Mouse (Mus musculus) hindbrain, embryonic 16.5 days (tissue): ENCODE measurements around the gene Narfl. TPM values are rescaled to one million over a fixed set of nuclear protein-coding genes. Genes with fewer than 3 reads are reported as not detected.

Source experiments
- ATAC-seq: fragments of 200-750 bp; cut with Nextera tagmentation; 2 replicates; pipeline ENCODE4 v1.8.0; 2017; ENCODE audit warnings: moderate TSS enrichment, moderate library complexity
- H3K27ac ChIP-seq: fragments of 300-500 bp; sonication (generic); 2 replicates; pipeline ENCODE4 v1.5.1; 2014; ENCODE audit warnings: low read depth, mild to moderate bottlenecking, control low read depth, low read length, moderate library complexity
- H3K27me3 ChIP-seq: fragments of 300-500 bp; sonication (generic); replicated peaks from 2 replicates; pipeline ENCODE4 v1.6.1; 2014; ENCODE audit warnings: low read length; ENCODE audit not compliant: control insufficient read depth, insufficient read depth
- H3K36me3 ChIP-seq: fragments of 300-500 bp; sonication (generic); 2 replicates; pipeline ENCODE4 v1.6.1; 2014; ENCODE audit warnings: mild to moderate bottlenecking, low read length, moderate library complexity, mixed read lengths; ENCODE audit not compliant: control insufficient read depth, insufficient read depth
- H3K4me1 ChIP-seq: fragments of 300-500 bp; sonication (generic); 2 replicates; pipeline ENCODE4 v1.6.1; 2014; ENCODE audit warnings: low read depth, low read length; ENCODE audit not compliant: control insufficient read depth, insufficient read depth
- H3K4me2 ChIP-seq: fragments of 300-500 bp; sonication (generic); 2 replicates; pipeline ENCODE4 v1.6.1; 2014; ENCODE audit warnings: mild to moderate bottlenecking, low read length, control low read depth, moderate library complexity
- H3K4me3 ChIP-seq: fragments of 300-500 bp; sonication (generic); 2 replicates; pipeline ENCODE4 v1.5.1; 2014; ENCODE audit warnings: mild to moderate bottlenecking, low read length, control low read depth, moderate library complexity
- H3K9ac ChIP-seq: fragments of 300-500 bp; sonication (generic); 2 replicates; pipeline ENCODE4 v1.6.1; 2014; ENCODE audit warnings: low read depth, mild to moderate bottlenecking, control low read depth, low read length, moderate library complexity
- H3K9me3 ChIP-seq: fragments of 300-500 bp; sonication (generic); 2 replicates; pipeline ENCODE4 v1.6.1; 2014; ENCODE audit warnings: mild to moderate bottlenecking, low read length, moderate library complexity; ENCODE audit not compliant: control insufficient read depth
- WGBS: fragments of 180-500 bp; shearing (Covaris S2); extraction: QIAGEN DNeasy Blood & Tissue Kit; methylation state at CpG from one replicate; pipeline ENCODE4 v1.1.7; 2014; 5-methylcytosine and 5-hydroxymethylcytosine counted together
- polyA plus RNA-seq: library from polyadenylated mRNA; unstranded; fragments of >200 nt; fragmentation: Nextera tagmentation; extraction: Ambion mirVana; gene quantifications from 2 replicates; pipeline ENCODE4 v1.2.1, GENCODE M21; 2015

Gene Narfl
- polyA plus RNA-seq, 1 experiment from 2014 or later, result 30.4 TPM

DNA sequence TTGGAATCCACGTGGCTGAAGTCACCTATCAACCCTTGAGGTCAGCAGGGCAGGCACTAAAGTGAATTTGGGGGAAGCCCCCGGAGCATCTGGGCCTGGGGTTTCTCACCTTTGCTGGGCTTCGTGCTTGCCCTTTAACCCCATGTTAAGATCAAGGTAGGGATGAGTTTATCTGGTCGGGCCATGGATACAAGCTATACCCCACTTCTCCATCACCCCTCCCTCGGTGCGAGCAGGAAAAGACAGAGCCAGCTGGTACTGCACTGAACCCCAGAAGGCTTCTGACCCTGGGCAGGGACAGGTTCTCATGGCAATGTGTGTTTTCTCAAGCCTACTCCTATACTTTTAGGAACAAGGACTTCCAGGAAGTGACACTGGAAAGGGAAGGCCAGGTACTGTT is 7.8 kb downstream of the Narfl start:
- Histone ChIP-seq H3K36me3 (peaks cover 22% of the 10 kb centered on the region), H3K9me3 (no peaks in the 10 kb centered on the region), H3K4me2 (no peak overlapping the region), H3K27ac (no peak overlapping the region), H3K27me3 (no peaks in the 10 kb centered on the region), H3K4me3 (no peak overlapping the region), H3K4me1 (peaks cover 24% of the 10 kb centered on the region), H3K9ac (no peak overlapping the region)
- no peak for ATAC-seq
- WGBS, result 85% methylated on average over 6 of the region's 6 CpGs

GRCm38 (mm10) chr17:25783086-25783485 is 9.5 kb downstream of the Narfl start:
- Histone ChIP-seq H3K27me3 (no peaks in the 10 kb centered on the region), H3K4me3 (no peak overlapping the region), H3K9ac (0 out of 2 replicates have a peak overlapping the region, but pooled peaks have one; percentile 39), H3K9me3 (no peaks in the 10 kb centered on the region), H3K27ac (peak overlapping the region; percentile 45; the same call in 1 of the 2 replicates), H3K4me2 (peak overlapping the region; percentile 87; the same call in 1 of the 2 replicates), H3K4me1 (peaks cover 24% of the 10 kb centered on the region), H3K36me3 (peaks cover 25% of the 10 kb centered on the region)
- WGBS, result 54% methylated on average over 7 of the region's 7 CpGs
- no peak for ATAC-seq

GRCm38 (mm10) chr17:25783861-25784574 is 10.4 kb downstream of the Narfl start:
- no peaks in the 10 kb centered on the region for H3K9me3 ChIP-seq
- no peaks in the 10 kb centered on the region for H3K27me3 ChIP-seq
- H3K4me3 ChIP-seq, result peak overlapping the region; percentile 70
- peaks cover 24% of the 10 kb centered on the region for H3K4me1 ChIP-seq
- peak overlapping the region; percentile 80 for H3K9ac ChIP-seq
- 79% methylated on average over 15 of the region's 15 CpGs for WGBS
- peak overlapping the region; percentile 87 for H3K4me2 ChIP-seq
- ATAC-seq, result no peak
- peaks cover 27% of the 10 kb centered on the region for H3K36me3 ChIP-seq
- H3K27ac ChIP-seq, result no peak overlapping the region; the same call in 1 of the 2 replicates

GRCm38 (mm10) chr17:25785281-25785745 is 11.7 kb downstream of the Narfl start, which contains the start of gene Haghl:
Gene Haghl (minus strand): TSS chr17:25785673.
- Histone ChIP-seq H3K27me3 (no peaks in the 10 kb centered on the region), H3K4me2 (peak within 1 kb of the TSS; percentile 87), H3K4me1 (peaks cover 25% of the 10 kb centered on the region), H3K9ac (peak within 1 kb of the TSS; percentile 80), H3K27ac (peak within 1 kb of the TSS; percentile 93), H3K9me3 (no peaks in the 10 kb centered on the region), H3K4me3 (peak within 1 kb of the TSS; percentile 70), H3K36me3 (peaks cover 29% of the 10 kb centered on the region)
- ATAC-seq, result peak; percentile 86
- 1% methylated on average over 23 of the region's 23 CpGs for WGBS

DNA sequence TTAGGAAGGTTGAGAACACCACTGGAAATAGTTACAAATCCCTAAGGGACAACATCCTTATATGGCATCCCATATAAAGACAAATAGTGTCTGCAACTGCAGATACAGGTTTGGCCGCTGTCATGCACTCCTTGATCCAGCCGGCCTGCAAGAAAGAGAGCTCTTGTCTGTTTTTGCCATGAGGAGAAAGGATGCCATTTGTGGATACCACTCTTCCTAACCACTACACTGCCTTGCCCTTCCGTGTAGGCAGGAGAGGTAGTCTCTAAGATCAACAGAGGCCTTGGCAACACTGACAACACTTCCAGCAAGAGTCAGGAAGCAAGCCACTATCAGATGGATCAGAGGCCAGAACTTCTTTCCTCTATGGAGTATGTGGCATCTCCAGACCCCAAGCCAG is 12.7 kb downstream of the Narfl start, which contains the start of gene Ccdc78:
TSS of gene Ccdc78 (plus strand) at position 301 of the 400 bp plus-strand sequence.
- peak within 1 kb of the TSS; percentile 93 for H3K27ac ChIP-seq
- peak within 1 kb of the TSS; percentile 87 for H3K4me2 ChIP-seq
- no peaks in the 10 kb centered on the region for H3K27me3 ChIP-seq
- ATAC-seq, result no peak
- peak within 1 kb of the TSS; percentile 80 for H3K9ac ChIP-seq
- H3K9me3 ChIP-seq, result no peaks in the 10 kb centered on the region
- 83% methylated on average over 3 of the region's 3 CpGs for WGBS
- peaks cover 23% of the 10 kb centered on the region for H3K36me3 ChIP-seq
- peaks cover 35% of the 10 kb centered on the region for H3K4me1 ChIP-seq
- peak within 1 kb of the TSS; percentile 70 for H3K4me3 ChIP-seq

GRCm38 (mm10) chr17:25786781-25787504 is 13.4 kb downstream of the Narfl start:
- Histone ChIP-seq H3K9me3 (no peaks in the 10 kb centered on the region), H3K4me2 (no peak overlapping the region), H3K9ac (no peak overlapping the region), H3K27ac (no peak overlapping the region), H3K4me1 (peaks cover 38% of the 10 kb centered on the region), H3K4me3 (no peak overlapping the region), H3K36me3 (peaks cover 23% of the 10 kb centered on the region), H3K27me3 (no peaks in the 10 kb centered on the region)
- ATAC-seq, result no peak
- 97% methylated on average over 9 of the region's 9 CpGs for WGBS

DNA sequence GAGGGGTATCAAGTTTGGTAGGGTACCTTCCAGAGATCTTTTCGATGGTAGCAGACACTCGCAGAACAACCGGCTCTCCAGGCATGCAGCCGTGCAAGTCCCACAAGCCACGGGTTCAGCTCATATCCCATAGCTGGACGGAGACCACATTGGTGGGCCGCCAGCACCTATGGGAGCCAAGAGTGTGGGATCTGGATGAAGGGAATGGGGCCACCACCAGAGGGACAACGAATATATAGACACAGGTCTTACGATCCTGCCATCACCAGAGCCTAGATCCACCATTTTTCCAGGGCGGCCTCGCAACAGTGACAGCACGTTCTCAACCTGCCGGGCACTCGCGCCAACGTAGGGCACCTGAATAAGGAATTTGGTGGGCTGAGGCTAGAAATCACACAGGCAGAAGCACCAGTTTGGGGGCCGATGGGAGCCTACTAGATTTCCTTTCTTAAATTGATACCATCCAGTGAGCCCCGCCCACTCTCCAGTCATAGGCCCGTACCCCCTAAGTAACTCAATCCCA is 17.8 kb downstream of the Narfl start:
- Histone ChIP-seq H3K36me3 (peaks cover 13% of the 10 kb centered on the region), H3K4me2 (peak overlapping the region; percentile 67), H3K27ac (peak overlapping the region; percentile 91), H3K9ac (peak overlapping the region; percentile 82), H3K4me3 (peak overlapping the region; percentile 73), H3K9me3 (no peaks in the 10 kb centered on the region), H3K4me1 (peaks cover 29% of the 10 kb centered on the region), H3K27me3 (peaks cover 3% of the 10 kb centered on the region; the same call in 1 of the 2 replicates)
- WGBS, result 30% methylated on average over 19 of the region's 19 CpGs
- 0 out of 2 replicates have a peak, but pooled peaks have one; percentile 1 for ATAC-seq

GRCm38 (mm10) chr17:25791843-25792527 is 18.4 kb downstream of the Narfl start:
- WGBS, result under 1% methylated on average over 45 of the region's 45 CpGs
- Histone ChIP-seq H3K4me1 (peaks cover 35% of the 10 kb centered on the region), H3K27ac (peak overlapping the region; percentile 91)

More at GRCm38 (mm10) chr17:25791843-25792527, 18.4 kb downstream of the Narfl start:
- peak; percentile 66 for ATAC-seq
- H3K4me3 ChIP-seq, result peak overlapping the region; percentile 73
- H3K4me2 ChIP-seq, result peak overlapping the region; percentile 67
- H3K36me3 ChIP-seq, result peaks cover 13% of the 10 kb centered on the region
- H3K9me3 ChIP-seq, result no peaks in the 10 kb centered on the region
- peaks cover 3% of the 10 kb centered on the region; the same call in 1 of the 2 replicates for H3K27me3 ChIP-seq
- peak overlapping the region; percentile 82 for H3K9ac ChIP-seq
